Comparison of ENCODE assay signal across 9 mouse cellular contexts in the genomic region with DNA sequence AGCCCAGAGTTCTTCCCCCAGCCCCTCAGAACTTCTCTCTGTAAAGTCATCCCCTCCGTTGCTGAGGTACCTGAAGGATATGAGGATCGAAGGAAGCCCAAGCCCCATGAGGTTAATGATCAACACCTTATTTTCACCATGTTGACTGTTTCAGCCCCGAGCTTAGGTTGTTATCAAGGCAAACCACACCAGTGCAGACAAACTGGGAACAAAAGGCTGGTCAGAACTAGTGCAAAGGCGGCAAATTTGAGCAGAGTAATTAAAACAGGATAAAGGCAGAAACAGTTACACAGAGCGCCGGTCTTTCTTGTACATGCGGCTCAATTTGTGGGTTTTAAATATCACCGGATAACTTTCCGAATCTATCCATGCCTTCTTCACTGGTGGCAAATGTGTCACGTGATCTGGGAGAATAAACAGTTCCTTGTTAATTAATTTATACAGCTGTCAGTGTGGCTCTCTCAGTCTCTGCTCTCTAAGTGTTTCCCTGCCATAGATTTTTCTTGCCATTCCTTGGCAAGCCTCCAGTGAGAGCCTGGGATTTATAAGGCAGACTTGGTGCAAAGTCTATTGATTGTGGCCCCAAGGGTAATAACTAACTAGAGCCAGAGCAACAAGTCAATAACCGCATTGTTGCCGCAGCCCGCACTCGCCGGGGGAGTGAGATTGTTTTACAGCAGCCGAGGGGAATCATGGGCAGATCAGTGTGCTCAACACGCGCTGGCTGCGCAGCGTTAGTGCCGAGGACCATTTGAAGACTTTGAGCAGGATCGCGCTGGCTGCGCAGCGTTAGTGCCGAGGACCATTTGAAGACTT.
DNase-seq lines count a peak whose midpoint lies in the region; ATAC-seq and TF ChIP-seq lines count a peak whose summit lies in the region.
"Had no signal": no experiment of that assay in that cellular context is flagged by ENCODE, and none has a peak within 500 bp of the region (broad histone marks: within the 10 kb centered on the region; RNA-seq: fewer than 3 reads in every experiment).

No protein-coding gene starts in this region.

- 41% methylated on average over 26 of the region's 26 CpGs for WGBS in hindbrain, embryonic 13.5 days
- WGBS in limb, embryonic 11.5 days, result 33% methylated on average over 26 of the region's 26 CpGs
- WGBS in stomach, embryonic 14.5 days, result 34% methylated on average over 26 of the region's 26 CpGs
- WGBS in heart, adult 2 months, result 78% methylated on average over 26 of the region's 26 CpGs

- no peak for TF ChIP-seq EP300 in heart, adult 2 months (IDR thresholded peaks at IDR 0.05; ENCODE audit: insufficient read depth, low read depth, low read length)

- peaks cover 66% of the 10 kb centered on the region for H3K27me3 ChIP-seq in hindbrain, embryonic 13.5 days
- no peaks in the 10 kb centered on the region for H3K27me3 ChIP-seq in limb, embryonic 11.5 days (ENCODE audit: control insufficient read depth, insufficient read depth, low read length)
- H3K27me3 ChIP-seq in stomach, embryonic 14.5 days (ENCODE audit: control insufficient read depth, insufficient read depth, low read length), result no peaks in the 10 kb centered on the region
- no peaks in the 10 kb centered on the region for H3K27me3 ChIP-seq in heart, adult 2 months (ENCODE audit: control insufficient read depth, insufficient read depth, low read length)
- H3K27me3 ChIP-seq: megakaryocyte, embryonic 14.5 days had no signal

- H3K36me3 ChIP-seq in hindbrain, embryonic 13.5 days, result no peaks in the 10 kb centered on the region
- no peaks in the 10 kb centered on the region for H3K36me3 ChIP-seq in limb, embryonic 11.5 days (ENCODE audit: control insufficient read depth, insufficient read depth, low read length)
- H3K36me3 ChIP-seq in stomach, embryonic 14.5 days (ENCODE audit: control insufficient read depth, insufficient read depth, low read length), result no peaks in the 10 kb centered on the region
- no peaks in the 10 kb centered on the region for H3K36me3 ChIP-seq in heart, adult 2 months (ENCODE audit: control insufficient read depth, insufficient read depth, low read length)

- peaks cover 48% of the 10 kb centered on the region for H3K4me1 ChIP-seq in hindbrain, embryonic 13.5 days (replicated peaks)
- peaks cover 59% of the 10 kb centered on the region for H3K4me1 ChIP-seq in limb, embryonic 11.5 days (ENCODE audit: control insufficient read depth, insufficient read depth, low read length)
- peaks cover 26% of the 10 kb centered on the region for H3K4me1 ChIP-seq in stomach, embryonic 14.5 days (ENCODE audit: control insufficient read depth, insufficient read depth, low read length)
- H3K4me1 ChIP-seq in heart, adult 2 months (ENCODE audit: control insufficient read depth, insufficient read depth, low read length), result peaks cover 2% of the 10 kb centered on the region

- no peak for TF ChIP-seq POLR2A in heart, adult 2 months (IDR thresholded peaks at IDR 0.05; ENCODE audit: insufficient read depth, low read depth, low read length)

- TF ChIP-seq CTCF in heart, adult 2 months (IDR thresholded peaks at IDR 0.05), result no peak

- intact Hi-C loops in heart, adult 2 months (cut with DNase I), result no loop called here

- no peaks in the 10 kb centered on the region for H3K79me2 ChIP-seq in heart, adult 2 months (replicated peaks; ENCODE audit: control insufficient read depth, insufficient read depth, low read length)

- H3K9ac ChIP-seq in hindbrain, embryonic 13.5 days, result no peak overlapping the region
- H3K9ac ChIP-seq in limb, embryonic 11.5 days (ENCODE audit: low read length), result no peak overlapping the region
- no peak overlapping the region for H3K9ac ChIP-seq in stomach, embryonic 14.5 days (replicated peaks; ENCODE audit: low read depth, low read length)
- no peak overlapping the region for H3K9ac ChIP-seq in heart, adult 2 months (ENCODE audit: low read depth, low read length)

- peak; percentile 36 to 48 for DNase-seq in cerebellum, postnatal 10 days
- no peak for DNase-seq in cerebellum, adult 18-20 months
- peak; percentile 39 for DNase-seq in Muller cell, postnatal 12 days (ENCODE audit: inconsistent ontology term)
- DNase-seq in limb, embryonic 11.5 days (ENCODE audit: low spot score), result peak; percentile 80
- DNase-seq in adrenal gland, postnatal 36 days, result no peak
- DNase-seq in heart, adult 2 months, result no peak

- H3K27ac ChIP-seq in hindbrain, embryonic 13.5 days, result 0 out of 2 replicates have a peak overlapping the region, but pooled peaks have one; percentile 31
- H3K27ac ChIP-seq in limb, embryonic 11.5 days (replicated peaks; ENCODE audit: low read depth, low read length), result peak overlapping the region; percentile 74
- peak overlapping the region; percentile 77 for H3K27ac ChIP-seq in stomach, embryonic 14.5 days (ENCODE audit: low read length)
- H3K27ac ChIP-seq in heart, adult 2 months, result no peak overlapping the region

- no peak overlapping the region for H3K4me3 ChIP-seq in hindbrain, embryonic 13.5 days
- H3K4me3 ChIP-seq in limb, embryonic 11.5 days (ENCODE audit: low read depth, low read length), result no peak overlapping the region
- no peak overlapping the region for H3K4me3 ChIP-seq in stomach, embryonic 14.5 days (ENCODE audit: low read depth, low read length)
- no peak overlapping the region for H3K4me3 ChIP-seq in heart, adult 2 months
- H3K4me3 ChIP-seq: megakaryocyte, embryonic 14.5 days had no signal

- 0 out of 2 replicates have a peak overlapping the region, but pooled peaks have one; percentile 10 for H3K4me2 ChIP-seq in hindbrain, embryonic 13.5 days
- no peak overlapping the region for H3K4me2 ChIP-seq in limb, embryonic 11.5 days (ENCODE audit: low read depth, severe bottlenecking)
- H3K4me2 ChIP-seq in stomach, embryonic 14.5 days (replicated peaks; ENCODE audit: low read depth, low read length), result peak overlapping the region; percentile 27; the same call in 1 of the 2 replicates

- no peaks in the 10 kb centered on the region for H3K9me3 ChIP-seq in hindbrain, embryonic 13.5 days
- H3K9me3 ChIP-seq in limb, embryonic 11.5 days (ENCODE audit: control insufficient read depth, low read length), result no peaks in the 10 kb centered on the region
- no peaks in the 10 kb centered on the region for H3K9me3 ChIP-seq in stomach, embryonic 14.5 days (ENCODE audit: control insufficient read depth, low read depth, low read length)

- peak; percentile 66; the same call in 1 of the 2 replicates for ATAC-seq in hindbrain, embryonic 13.5 days (ENCODE audit: low FRiP score)
- ATAC-seq in limb, embryonic 11.5 days (ENCODE audit: insufficient number of reproducible peaks, low FRiP score, low TSS enrichment, low read depth), result peak; percentile 63
- peak; percentile 29; the same call in 1 of the 2 replicates for ATAC-seq in stomach, embryonic 14.5 days (ENCODE audit: insufficient number of reproducible peaks, insufficient read depth, low FRiP score, low read depth)

Comparison
In these comparisons a context has a peak if more than half of its experiments do, and no peak if none do; other contexts are left out.
1. DNase-seq: peak in cerebellum, postnatal 10 days (2 of 2), Muller cell, postnatal 12 days (single experiment) and limb, embryonic 11.5 days (single experiment); none in cerebellum, adult 18-20 months (0 of 2), adrenal gland, postnatal 36 days (0 of 2) and heart, adult 2 months (0 of 2).
2. Peak in every context shown above with its lines, with median percentiles within 50 percentile points of each other: ATAC-seq.